Mouse (Mus musculus): ENCODE measurements at regions not wholly inside any gene's neighbourhood (a gene's known extent, or its start where the extent isn't known, plus 50 kb on each side); places are given as distances from the start of the nearest gene placed in this dataset.

GRCm38 (mm10) chr1:121047406-121047805 is 285.0 kb downstream of the Insig2 start:
- DNase-seq (ENCODE audit: low spot score), result no peak

- no peak for DNase-seq (ENCODE audit: low spot score)
Measured at GRCm38 (mm10) chr1:121049684-121050083, 282.7 kb downstream of the Insig2 start.

- no peak for DNase-seq (ENCODE audit: low spot score)
Measured at GRCm38 (mm10) chr1:121050695-121051495, 281.5 kb downstream of the Insig2 start.

- no peak for DNase-seq (ENCODE audit: low spot score)
Measured at GRCm38 (mm10) chr1:121051496-121052119, 280.8 kb downstream of the Insig2 start.

- no peak for DNase-seq (ENCODE audit: low spot score)
Measured at GRCm38 (mm10) chr1:121052120-121052501, 280.3 kb downstream of the Insig2 start.

GRCm38 (mm10) chr1:121053692-121054091 is 278.7 kb downstream of the Insig2 start:
- peak; percentile 11 for DNase-seq (ENCODE audit: low spot score)

- no peak for DNase-seq (ENCODE audit: low spot score)
Measured at GRCm38 (mm10) chr1:121074569-121074968, 257.8 kb downstream of the Insig2 start.

GRCm38 (mm10) chr1:121082839-121083238 is 249.6 kb downstream of the Insig2 start:
- no peak for DNase-seq (ENCODE audit: low spot score)

GRCm38 (mm10) chr1:121085101-121085727 is 247.2 kb downstream of the Insig2 start:
- no peak for DNase-seq (ENCODE audit: low spot score)

- DNase-seq (ENCODE audit: low spot score), result no peak
Measured at GRCm38 (mm10) chr1:121087124-121087887, 245.1 kb downstream of the Insig2 start.

- DNase-seq (ENCODE audit: low spot score), result no peak
Measured at GRCm38 (mm10) chr1:121090628-121091027, 241.8 kb downstream of the Insig2 start.

GRCm38 (mm10) chr1:121092870-121093269 is 239.5 kb downstream of the Insig2 start:
- no peak for DNase-seq (ENCODE audit: low spot score)

- peak; percentile 53 for DNase-seq (ENCODE audit: low spot score)
Measured at GRCm38 (mm10) chr1:121096551-121097550, 235.5 kb downstream of the Insig2 start.

GRCm38 (mm10) chr1:121111776-121112344 is 220.5 kb downstream of the Insig2 start:
- DNase-seq (ENCODE audit: low spot score), result no peak

- no peak for DNase-seq (ENCODE audit: low spot score)
Measured at GRCm38 (mm10) chr1:121112464-121112863, 219.9 kb downstream of the Insig2 start.

- DNase-seq (ENCODE audit: low spot score), result no peak
Measured at GRCm38 (mm10) chr1:121116626-121117025, 215.8 kb downstream of the Insig2 start.

- no peak for DNase-seq (ENCODE audit: low spot score)
Measured at GRCm38 (mm10) chr1:121123436-121123835, 209.0 kb downstream of the Insig2 start.

GRCm38 (mm10) chr1:121136284-121136683 is 196.1 kb downstream of the Insig2 start:
- no peak for DNase-seq (ENCODE audit: low spot score)

GRCm38 (mm10) chr1:121136846-121137245 is 195.5 kb downstream of the Insig2 start:
- no peak for DNase-seq (ENCODE audit: low spot score)

GRCm38 (mm10) chr1:121144981-121145380 is 187.4 kb downstream of the Insig2 start:
- DNase-seq (ENCODE audit: low spot score), result no peak
